Mouse (Mus musculus) c-Kit-positive CD71-positive TER-119-negative erythroid progenitor cells, embryonic 14.5 days (primary cell): ENCODE results near the gene Gm38431.

Experiments used
- DNase-seq: peaks from one replicate; pipeline ENCODE4 v3.0.0-alpha.2; 2013; ENCODE audit warnings: low read depth

Gene Gm38431

GRCm38 (mm10) chr9:21041308-21041707, 50.5 kb downstream of the Gm38431 start:
- no peak for DNase-seq

DNA sequence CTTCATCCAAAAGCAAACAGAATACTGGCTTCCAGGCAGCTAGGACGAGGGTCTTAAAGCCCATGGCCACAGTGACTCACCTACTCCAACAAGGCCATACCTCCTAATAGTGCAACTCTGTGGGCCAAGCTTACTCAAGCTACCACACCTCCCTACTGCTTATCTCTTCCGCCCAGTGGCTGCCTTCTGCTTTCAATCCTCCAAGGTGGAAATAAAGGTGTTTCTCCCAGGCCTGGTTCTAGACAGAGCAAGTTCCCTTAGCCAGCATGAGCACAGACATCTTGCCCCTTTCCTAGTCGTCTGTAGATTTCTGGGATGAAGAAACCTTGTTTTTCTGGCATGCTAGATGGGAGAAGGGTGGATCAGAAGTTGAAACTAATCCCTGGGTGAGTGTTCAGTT, 52.0 kb downstream of the Gm38431 start:
- no peak for DNase-seq

DNA sequence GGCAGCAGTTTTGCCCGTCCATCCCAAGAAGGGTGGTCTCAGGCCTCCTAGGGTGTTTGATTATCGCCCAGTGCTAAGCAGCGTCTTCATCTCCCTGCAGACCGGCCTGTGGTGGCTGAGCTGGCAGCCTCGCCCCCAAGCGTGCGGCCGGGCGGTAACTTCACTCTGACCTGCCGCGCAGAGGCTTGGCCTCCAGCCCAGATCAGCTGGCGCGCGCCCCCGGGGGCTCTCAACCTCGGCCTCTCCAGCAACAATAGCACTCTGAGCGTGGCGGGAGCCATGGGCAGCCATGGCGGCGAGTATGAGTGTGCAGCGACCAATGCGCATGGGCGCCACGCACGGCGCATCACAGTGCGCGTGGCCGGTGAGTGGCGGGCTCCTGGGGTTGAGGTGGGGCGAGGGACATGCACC, 54.3 kb downstream of the Gm38431 start:
- DNase-seq: no peak

DNA sequence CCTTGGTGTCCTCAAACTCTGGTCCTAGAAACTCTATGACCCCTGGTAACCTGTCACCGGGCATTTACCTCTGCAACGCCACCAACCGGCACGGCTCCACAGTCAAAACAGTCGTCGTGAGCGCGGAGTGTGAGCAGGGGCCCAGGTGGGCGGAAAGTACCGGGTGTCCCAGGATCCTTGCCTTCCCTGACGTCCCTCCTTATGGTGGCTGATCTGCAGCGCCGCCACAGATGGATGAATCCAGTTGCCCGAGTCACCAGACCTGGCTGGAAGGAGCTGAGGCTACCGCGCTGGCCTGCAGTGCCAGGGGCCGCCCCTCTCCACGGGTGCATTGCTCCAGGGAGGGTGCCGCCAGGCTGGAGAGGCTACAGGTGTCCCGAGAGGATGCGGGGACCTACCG, 55.1 kb downstream of the Gm38431 start:
- no peak for DNase-seq

GRCm38 (mm10) chr9:21036161-21036560, 55.6 kb downstream of the Gm38431 start:
- no peak for DNase-seq

DNA sequence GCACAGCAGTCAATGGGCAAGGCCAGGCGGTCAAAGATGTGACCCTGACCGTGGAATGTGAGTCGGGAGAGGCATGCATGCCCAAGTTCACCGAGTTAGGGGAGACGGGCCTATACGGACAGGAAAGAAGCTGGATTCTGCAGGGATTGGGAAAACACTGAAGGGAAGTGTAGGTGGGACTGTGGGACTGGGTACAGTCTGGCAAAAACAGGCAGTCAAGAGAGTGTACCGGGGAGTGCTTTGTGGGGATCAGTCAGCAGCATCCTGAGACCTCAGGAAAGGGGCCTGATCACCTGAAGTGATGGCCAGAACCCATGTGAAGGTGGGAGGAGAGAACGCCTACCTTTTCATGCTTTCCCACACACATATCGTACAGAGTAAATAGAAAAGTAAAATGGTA, 56.2 kb downstream of the Gm38431 start:
- no peak for DNase-seq

DNA sequence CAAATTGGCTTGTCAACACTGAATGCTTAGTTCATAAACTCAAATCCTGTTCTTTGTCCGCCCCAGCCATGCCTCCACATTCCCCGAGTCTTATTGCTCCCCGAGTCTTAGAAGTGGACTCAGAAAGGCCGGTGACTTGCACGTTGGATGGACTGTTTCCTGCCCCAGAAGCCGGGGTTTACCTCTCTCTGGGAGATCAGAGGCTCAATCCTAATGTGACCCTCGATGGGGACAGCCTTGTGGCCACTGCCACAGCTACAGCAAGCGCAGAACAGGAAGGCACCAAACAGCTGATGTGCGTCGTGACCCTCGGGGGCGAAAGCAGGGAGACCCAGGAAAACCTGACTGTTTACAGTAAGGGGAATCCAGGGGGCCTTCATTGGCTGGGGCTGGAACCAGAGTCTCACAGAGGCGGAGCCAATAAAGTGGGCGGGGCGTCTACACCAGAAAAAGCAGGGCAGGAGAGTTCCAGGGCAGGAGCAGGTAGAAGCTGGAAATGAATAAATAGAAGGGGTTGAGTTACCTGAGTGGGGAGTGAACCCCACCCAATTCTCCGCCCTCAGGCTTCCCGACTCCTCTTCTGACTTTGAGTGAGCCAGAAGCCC, 57.2 kb downstream of the Gm38431 start:
- DNase-seq: no peak

DNA sequence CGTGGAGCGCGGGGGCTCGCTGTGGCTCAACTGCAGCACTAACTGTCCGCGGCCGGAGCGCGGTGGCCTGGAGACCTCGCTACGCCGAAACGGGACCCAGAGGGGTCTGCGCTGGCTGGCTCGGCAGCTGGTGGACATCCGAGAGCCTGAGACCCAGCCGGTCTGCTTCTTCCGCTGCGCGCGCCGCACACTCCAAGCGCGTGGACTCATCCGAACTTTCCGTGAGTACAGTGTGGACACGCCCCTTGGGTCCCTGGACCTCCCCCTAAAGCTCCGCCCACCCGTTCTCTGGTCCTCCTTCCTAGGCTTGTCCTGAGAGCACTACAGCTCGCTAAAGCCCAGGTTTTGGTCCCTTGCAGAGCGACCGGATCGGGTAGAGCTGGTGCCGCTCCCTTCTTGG, 58.7 kb downstream of the Gm38431 start:
- peak; percentile 92 for DNase-seq

DNA sequence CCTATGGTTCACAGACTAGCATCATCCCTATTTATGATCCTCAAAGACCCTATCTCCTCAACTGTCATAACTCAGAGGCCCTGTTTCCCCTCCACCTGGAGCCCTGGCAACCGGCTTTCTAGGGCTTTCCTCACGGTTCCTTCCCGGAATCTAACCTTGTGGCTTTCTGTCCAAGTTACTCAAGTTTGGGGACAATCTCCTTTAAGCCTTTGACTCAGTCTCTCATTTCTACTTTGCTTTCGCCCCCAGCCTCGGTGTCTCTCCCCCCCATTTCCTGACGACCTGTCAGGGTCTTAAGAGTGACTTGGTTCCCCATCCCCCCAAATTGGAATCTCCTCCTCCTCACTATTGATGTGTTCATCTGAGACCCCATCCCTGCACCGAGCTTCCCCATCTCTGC, 59.3 kb downstream of the Gm38431 start:
- DNase-seq: no peak

- DNase-seq: no peak
Observed at GRCm38 (mm10) chr9:21031896-21032351, 59.9 kb downstream of the Gm38431 start, which contains the start of gene Icam5. TSS of gene Icam5 (plus strand) at chr9:21032073.

DNA sequence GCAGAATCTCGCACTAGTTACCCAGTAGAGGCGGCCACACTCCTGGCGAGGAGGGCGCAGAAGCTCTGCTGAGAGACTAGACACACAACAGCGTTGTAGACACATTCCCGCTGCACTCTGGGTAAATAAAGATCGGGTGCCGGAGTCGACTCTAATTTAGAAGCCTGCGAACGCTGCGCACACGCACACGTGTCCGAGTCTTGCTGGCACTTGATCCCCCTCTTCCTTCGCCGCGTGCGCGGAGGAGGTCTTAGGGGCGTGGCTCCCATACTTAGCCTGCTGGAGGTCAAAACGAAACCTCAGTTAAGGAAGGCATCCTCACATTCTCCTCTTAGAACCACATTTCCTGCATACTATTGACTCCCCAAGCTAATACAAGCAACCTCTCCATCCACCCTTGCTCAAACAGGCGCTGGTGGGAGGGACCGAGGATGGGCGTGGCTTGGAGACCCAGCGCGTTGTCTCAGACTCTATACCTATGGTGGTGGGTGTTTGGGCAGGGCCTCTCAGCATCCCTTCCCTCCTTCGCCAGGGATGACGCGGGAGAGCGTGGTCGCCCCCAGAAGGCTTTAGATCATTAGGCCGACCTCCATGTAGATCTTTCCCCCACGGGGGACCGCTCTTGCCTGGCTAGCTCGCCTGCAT, 60.4 kb downstream of the Gm38431 start:
- DNase-seq: no peak

DNA sequence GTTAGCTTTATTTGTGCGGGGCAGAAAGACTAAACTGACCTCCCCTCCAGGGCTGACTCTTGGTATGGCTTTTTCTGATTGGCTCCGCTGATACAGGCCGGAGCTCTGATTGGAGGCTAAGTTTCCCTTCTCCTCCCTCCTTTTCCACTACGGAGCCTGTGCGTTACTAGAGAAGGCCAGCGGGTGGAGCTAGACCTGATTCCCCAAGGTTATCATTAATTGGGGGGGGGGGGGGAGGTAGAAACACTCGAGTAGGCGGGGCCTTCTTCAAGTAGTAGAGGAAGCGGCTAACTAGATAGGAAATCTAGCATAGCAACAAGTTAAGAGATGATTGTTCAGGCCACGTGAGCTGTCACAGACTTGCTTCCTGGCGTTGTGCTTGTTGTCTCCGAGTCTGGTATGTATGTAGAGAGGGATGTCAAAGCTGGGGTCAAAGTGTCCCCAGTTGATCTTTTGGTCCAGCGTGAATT, 61.0 kb downstream of the Gm38431 start:
- DNase-seq: peak; percentile 98

GRCm38 (mm10) chr9:21030055-21030600, 61.7 kb downstream of the Gm38431 start:
- DNase-seq: no peak

- peak; percentile 90 for DNase-seq
Observed at GRCm38 (mm10) chr9:21029291-21030054, 62.3 kb downstream of the Gm38431 start, which contains the start of gene Icam4. TSS of gene Icam4 (plus strand) at chr9:21029373.

DNA sequence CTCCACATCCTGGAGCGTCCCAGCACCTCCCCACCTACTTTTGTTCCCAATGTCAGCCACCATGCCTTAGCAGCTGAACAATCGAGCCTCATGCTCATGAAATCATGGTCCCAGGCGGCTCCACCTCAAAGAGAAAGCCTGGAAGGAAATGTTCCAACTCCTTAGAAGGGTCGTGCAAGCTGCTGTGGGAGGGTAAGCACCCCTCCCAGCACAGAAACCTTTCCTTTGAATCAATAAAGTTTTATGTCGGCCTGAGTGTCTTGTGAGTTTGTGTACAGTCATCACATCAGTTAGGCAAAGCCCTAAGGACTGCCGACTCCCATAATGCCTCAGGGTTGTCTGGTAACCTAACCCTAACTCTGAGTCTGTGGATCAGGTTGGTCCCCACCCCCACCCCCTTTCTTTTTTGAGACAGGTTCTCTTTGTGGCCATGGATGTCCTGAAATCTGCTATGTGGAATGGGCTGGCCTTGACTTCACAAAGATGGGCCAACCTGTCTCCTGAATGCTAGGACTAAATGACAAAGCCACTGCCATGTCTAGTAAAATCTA, 63.2 kb downstream of the Gm38431 start:
- DNase-seq: no peak

DNA sequence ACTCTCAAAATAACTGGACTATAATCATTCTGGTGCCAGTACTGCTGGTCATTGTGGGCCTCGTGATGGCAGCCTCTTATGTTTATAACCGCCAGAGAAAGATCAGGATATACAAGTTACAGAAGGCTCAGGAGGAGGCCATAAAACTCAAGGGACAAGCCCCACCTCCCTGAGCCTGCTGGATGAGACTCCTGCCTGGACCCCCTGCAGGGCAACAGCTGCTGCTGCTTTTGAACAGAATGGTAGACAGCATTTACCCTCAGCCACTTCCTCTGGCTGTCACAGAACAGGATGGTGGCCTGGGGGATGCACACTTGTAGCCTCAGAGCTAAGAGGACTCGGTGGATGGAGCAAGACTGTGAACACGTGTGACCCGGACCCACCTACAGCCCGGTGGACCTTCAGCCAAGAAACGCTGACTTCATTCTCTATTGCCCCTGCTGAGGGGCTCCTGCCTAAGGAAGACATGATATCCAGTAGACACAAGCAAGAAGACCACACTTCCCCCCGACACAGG, 64.0 kb downstream of the Gm38431 start:
- DNase-seq: no peak

- no peak for DNase-seq
Observed at GRCm38 (mm10) chr9:21026849-21027248, 64.9 kb downstream of the Gm38431 start.

DNA sequence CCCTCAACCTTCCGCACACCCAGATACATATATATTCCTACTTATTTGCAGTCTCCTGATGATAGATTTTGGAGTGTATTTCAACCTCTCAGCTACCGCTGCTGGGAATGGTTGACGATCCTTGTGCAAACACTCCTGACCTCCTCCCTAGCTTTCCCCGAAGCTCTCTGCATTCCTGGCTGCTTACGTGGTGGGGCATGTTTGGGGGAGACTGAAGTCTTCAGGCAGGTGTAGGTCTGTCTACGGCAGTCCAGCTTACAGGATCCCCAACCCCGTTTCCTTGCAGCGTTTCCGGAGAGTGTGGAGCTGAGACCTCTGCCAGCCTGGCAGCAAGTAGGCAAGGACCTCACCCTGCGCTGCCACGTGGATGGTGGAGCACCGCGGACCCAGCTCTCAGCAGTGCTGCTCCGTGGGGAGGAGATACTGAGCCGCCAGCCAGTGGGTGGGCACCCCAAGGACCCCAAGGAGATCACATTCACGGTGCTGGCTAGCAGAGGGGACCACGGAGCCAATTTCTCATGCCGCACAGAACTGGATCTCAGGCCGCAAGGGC, 66.5 kb downstream of the Gm38431 start:
- no peak for DNase-seq

- no peak for DNase-seq
Observed at GRCm38 (mm10) chr9:21022726-21023125, 69.1 kb downstream of the Gm38431 start.

DNA sequence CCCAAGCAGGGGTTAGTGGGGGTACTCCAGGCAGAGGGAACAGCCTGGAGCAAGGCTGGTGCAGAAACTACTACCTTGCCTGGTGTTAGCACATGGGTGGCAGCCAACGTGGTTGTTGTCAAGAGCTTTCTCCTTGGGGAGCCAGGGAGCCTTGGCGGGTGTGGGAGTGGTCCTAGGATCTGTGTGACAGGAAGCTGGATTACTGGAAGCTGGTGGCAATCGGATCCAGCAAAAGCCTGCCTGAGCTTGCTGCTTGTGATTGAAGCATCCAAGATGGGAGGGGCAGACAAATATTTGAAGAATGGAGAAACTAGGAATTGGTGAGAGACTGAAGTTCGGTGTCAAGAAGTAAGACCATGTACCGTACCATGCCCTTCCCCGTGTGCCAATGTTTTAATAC, 69.5 kb downstream of the Gm38431 start:
- no peak for DNase-seq

GRCm38 (mm10) chr9:21021363-21021762, 70.4 kb downstream of the Gm38431 start:
- no peak for DNase-seq

DNA sequence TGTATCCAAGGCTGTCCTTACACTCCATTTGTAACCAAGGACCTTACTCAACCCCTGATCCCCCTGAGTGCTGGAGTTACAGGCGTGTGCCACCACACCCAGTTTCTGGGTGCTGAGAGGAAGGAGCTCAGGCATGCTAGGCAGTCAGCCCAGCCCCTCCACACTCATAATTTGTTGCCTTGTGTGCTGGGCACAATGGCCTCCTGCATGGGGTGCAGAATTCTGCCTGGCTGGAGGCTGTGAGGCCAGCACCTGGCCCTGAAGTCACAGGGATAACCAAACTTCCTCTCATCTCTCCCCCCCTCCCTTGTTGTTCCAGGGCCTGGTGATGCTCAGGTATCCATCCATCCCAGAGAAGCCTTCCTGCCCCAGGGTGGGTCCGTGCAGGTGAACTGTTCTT, 73.2 kb downstream of the Gm38431 start:
- no peak for DNase-seq
